Mouse (Mus musculus) gastrocnemius, postnatal 25 days (tissue): ENCODE data around the gene Wdr5b. TPM values are rescaled to one million over a fixed set of nuclear protein-coding genes. Genes with fewer than 3 reads are reported as not detected.

Source experiments
- DNase-seq: peaks from one replicate; pipeline ENCODE4 v3.0.0; 2022
- total RNA-seq, 2 experiments: library from RNA; stranded (reverse); gene quantifications; 1 replicate in 1 of 2; 2 replicates in 1 of 2; pipeline ENCODE4 v1.2.3; 2021

Wdr5b gene
- total RNA-seq, 2 experiments from 2014 or later, result 1.5 to 2.0 TPM

- DNase-seq, result no peak
Measured at GRCm38 (mm10) chr16:36069819-36070575, 29.0 kb downstream of the Wdr5b start.

- DNase-seq, result no peak
Measured at GRCm38 (mm10) chr16:36071071-36071449, 30.1 kb downstream of the Wdr5b start.

GRCm38 (mm10) chr16:36071450-36072379 lies 30.7 kb downstream of the Wdr5b start, which contains the start of the genes Fam162a and Ccdc58:
Fam162a (minus strand) TSS chr16:36071594.
Ccdc58 (plus strand) TSS chr16:36071685.
- peak; percentile 93 for DNase-seq

GRCm38 (mm10) chr16:36072410-36073011 lies 31.5 kb downstream of the Wdr5b start:
- no peak for DNase-seq

GRCm38 (mm10) chr16:36074772-36075171 lies 33.8 kb downstream of the Wdr5b start:
- no peak for DNase-seq

- no peak for DNase-seq
Measured at GRCm38 (mm10) chr16:36079916-36080315, 38.9 kb downstream of the Wdr5b start.

GRCm38 (mm10) chr16:36087846-36088245 lies 46.9 kb downstream of the Wdr5b start:
- no peak for DNase-seq

GRCm38 (mm10) chr16:36089065-36089464 lies 48.1 kb downstream of the Wdr5b start:
- no peak for DNase-seq

GRCm38 (mm10) chr16:36089850-36090616 lies 49.0 kb downstream of the Wdr5b start:
- DNase-seq, result no peak

GRCm38 (mm10) chr16:36090785-36091509 lies 50.0 kb downstream of the Wdr5b start:
- DNase-seq, result no peak

Other genes with a start within 250 kb of the Wdr5b start
- gene Parp14, start 169.6 kb upstream of the Wdr5b start, total RNA-seq, result 1 to 10 TPM; 3.2 to 3.3 TPM
- gene Parp9, start 102.7 kb upstream of the Wdr5b start, total RNA-seq, result 1 to 10 TPM; 4.0 to 4.3 TPM
- gene Dtx3l, start 102.0 kb upstream of the Wdr5b start, total RNA-seq, result 1 to 10 TPM; 3.2 to 4.2 TPM
- gene Kpna1, start 62.4 kb upstream of the Wdr5b start, total RNA-seq, result 100 to 1,000 TPM; 142 TPM
- 100 to 1,000 TPM; 115 to 131 TPM for gene Fam162a, start 30.4 kb downstream of the Wdr5b start, total RNA-seq
- gene Ccdc58, start 30.5 kb downstream of the Wdr5b start, total RNA-seq, result 10 to 100 TPM; 27.7 to 28.4 TPM
- not detected for gene Csta1, start 90.1 kb downstream of the Wdr5b start, total RNA-seq
- not detected for gene Stfa2l1, start 115.6 kb downstream of the Wdr5b start, total RNA-seq
- not detected for gene Gm5483, start 143.0 kb downstream of the Wdr5b start, total RNA-seq
- not detected for gene Gm5416, start 169.2 kb downstream of the Wdr5b start, total RNA-seq
- not detected for gene 2010005H15Rik, start 180.3 kb downstream of the Wdr5b start, total RNA-seq
- not detected for gene Stfa1, start 235.8 kb downstream of the Wdr5b start, total RNA-seq